In the genomic region with DNA sequence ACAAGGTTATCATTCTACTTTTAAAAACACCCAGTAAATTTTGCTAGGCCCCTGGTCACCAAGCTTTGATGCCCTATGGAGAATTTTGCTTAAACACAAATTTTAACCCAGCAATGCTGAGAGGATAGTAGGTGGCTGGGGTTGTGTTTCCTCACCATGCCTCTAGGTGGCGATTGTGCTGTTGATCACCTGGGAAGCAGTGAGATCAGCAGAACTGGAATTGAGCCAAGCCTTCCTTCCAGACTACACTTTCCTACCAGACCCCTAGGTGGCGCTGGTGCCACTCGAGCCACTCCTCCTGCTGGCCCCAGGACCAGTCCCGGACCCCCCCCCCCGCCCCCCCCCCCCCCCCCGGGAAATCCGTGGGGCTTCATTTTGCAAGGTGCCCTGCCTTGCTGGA, we compare ENCODE assay signal across 9 mouse cellular contexts.
DNase-seq lines count a peak whose midpoint lies in the region; ATAC-seq lines count a peak whose summit lies in the region.
"Had no signal": no experiment of that assay in that cellular context is flagged by ENCODE, and none has a peak within 500 bp of the region (broad histone marks: within the 10 kb centered on the region; RNA-seq: fewer than 3 reads in every experiment).

No protein-coding gene starts in this region.

- no peak overlapping the region for H3K27ac ChIP-seq in liver, embryonic 16.5 days (ENCODE audit: low read length)

- H3K4me2 ChIP-seq in liver, embryonic 16.5 days (ENCODE audit: low read depth, low read length): no peak overlapping the region
- H3K4me2 ChIP-seq: limb, embryonic 15.5 days had no signal

- H3K27me3 ChIP-seq in liver, embryonic 16.5 days (ENCODE audit: control insufficient read depth, insufficient read depth, low read depth, low read length): no peaks in the 10 kb centered on the region

- no peak overlapping the region for H3K9ac ChIP-seq in liver, embryonic 16.5 days (ENCODE audit: low read depth, low read length)
- H3K9ac ChIP-seq: limb, embryonic 15.5 days had no signal

- no peaks in the 10 kb centered on the region for H3K4me1 ChIP-seq in liver, embryonic 16.5 days (ENCODE audit: control insufficient read depth, low read depth, low read length)
- H3K4me1 ChIP-seq: limb, embryonic 15.5 days had no signal

- H3K9me3 ChIP-seq in liver, embryonic 16.5 days (replicated peaks; ENCODE audit: control insufficient read depth, low read length): no peaks in the 10 kb centered on the region
- H3K9me3 ChIP-seq: limb, embryonic 15.5 days had no signal

- peak; percentile 88 for DNase-seq in ZHBTc4 (ENCODE audit: low read depth, low spot score)
- DNase-seq in cerebellum, postnatal 4 days (ENCODE audit: low spot score in 2 of 2): peak; percentile 59 to 85
- peak; percentile 50 to 75 for DNase-seq in gastrocnemius, postnatal 4 days (ENCODE audit: low spot score in 2 of 2)
- DNase-seq in kidney, postnatal 4 days: peak; percentile 82 to 86
- peak; percentile 95 for DNase-seq in retina, embryonic 14.5 days (ENCODE audit: low spot score)
- DNase-seq in thymus, postnatal 4 days: peak; percentile 87

- peak; percentile 75 for ATAC-seq in CD4-positive, CD25-positive, alpha-beta regulatory T cell, adult 4 months
- ATAC-seq in liver, embryonic 16.5 days (ENCODE audit: low read depth): peak; percentile 13; the same call in 1 of the 2 replicates

- H3K4me3 ChIP-seq in liver, embryonic 16.5 days (ENCODE audit: low read depth, low read length): no peak overlapping the region
- H3K4me3 ChIP-seq: limb, embryonic 15.5 days had no signal

- 2% methylated on average over 4 of the region's 7 CpGs for WGBS in liver, embryonic 16.5 days (ENCODE audit: insufficient replicate concordance)

- H3K36me3 ChIP-seq in liver, embryonic 16.5 days (ENCODE audit: control insufficient read depth, insufficient read depth): no peaks in the 10 kb centered on the region
- H3K36me3 ChIP-seq: limb, embryonic 15.5 days had no signal
